Mouse (Mus musculus) erythroblast, adult 5-6 weeks (primary cell): ENCODE data around the gene Gm35549. TPM values are rescaled to one million over a fixed set of nuclear protein-coding genes. Genes with fewer than 3 reads are reported as not detected.
A peak's percentile ranks its signal among the peaks of the same experiment; 100 is the strongest.
"Not testable (repeated sequence)": the region's sequence is repeated elsewhere in the genome, so short reads cannot be mapped to it uniquely, and the experiment has no call there.

Experiments
- ATAC-seq: replicated peaks from 2 replicates; pipeline ENCODE4 v1.8.0; 2016; ENCODE audit warnings: moderate number of reproducible peaks, mild to moderate bottlenecking, moderate TSS enrichment, inconsistent platforms; ENCODE audit not compliant: poor library complexity, low FRiP score, severe bottlenecking
- total RNA-seq, 2 experiments: library from RNA; stranded (forward) in 1 of 2; stranded (reverse) in 1 of 2; fragments of 150-400 nt in 1 of 2; fragments of 200-764, 138-1000 nt in 1 of 2; gene quantifications; 2 replicates each; pipeline versions ENCODE4 v1.2.3 to v1.2.4; 2015 to 2017; ENCODE audit warnings: low replicate concordance in 2 of 2

Gm35549 gene
- total RNA-seq (2015; ENCODE audit: low replicate concordance) (not detected in 2 replicates), total RNA-seq (2017; ENCODE audit: low replicate concordance) (not detected in 2 replicates)

DNA sequence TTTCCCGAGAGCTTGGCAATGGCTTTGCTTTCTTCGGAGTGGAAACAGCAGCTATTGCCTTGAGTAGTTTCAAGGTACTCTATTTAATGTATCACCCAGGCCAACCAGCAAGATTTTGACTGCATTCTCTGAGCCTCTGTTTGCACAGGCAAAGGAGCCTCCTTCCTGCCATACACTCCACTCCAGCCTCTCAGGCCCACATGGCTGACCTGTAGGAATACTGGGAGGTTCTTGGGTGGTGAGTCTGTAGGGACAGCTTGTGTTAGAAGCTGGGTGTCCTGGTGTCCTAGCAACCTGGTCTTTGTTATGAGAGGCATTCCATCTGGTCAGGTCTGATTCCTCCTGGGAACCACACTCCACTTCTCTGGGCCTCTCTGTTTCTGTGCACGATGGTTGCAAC lies at the start of gene Gm35549:
Gm35549 (minus strand) TSS at position 276 of the 400 bp plus-strand sequence.
- no peak for ATAC-seq

DNA sequence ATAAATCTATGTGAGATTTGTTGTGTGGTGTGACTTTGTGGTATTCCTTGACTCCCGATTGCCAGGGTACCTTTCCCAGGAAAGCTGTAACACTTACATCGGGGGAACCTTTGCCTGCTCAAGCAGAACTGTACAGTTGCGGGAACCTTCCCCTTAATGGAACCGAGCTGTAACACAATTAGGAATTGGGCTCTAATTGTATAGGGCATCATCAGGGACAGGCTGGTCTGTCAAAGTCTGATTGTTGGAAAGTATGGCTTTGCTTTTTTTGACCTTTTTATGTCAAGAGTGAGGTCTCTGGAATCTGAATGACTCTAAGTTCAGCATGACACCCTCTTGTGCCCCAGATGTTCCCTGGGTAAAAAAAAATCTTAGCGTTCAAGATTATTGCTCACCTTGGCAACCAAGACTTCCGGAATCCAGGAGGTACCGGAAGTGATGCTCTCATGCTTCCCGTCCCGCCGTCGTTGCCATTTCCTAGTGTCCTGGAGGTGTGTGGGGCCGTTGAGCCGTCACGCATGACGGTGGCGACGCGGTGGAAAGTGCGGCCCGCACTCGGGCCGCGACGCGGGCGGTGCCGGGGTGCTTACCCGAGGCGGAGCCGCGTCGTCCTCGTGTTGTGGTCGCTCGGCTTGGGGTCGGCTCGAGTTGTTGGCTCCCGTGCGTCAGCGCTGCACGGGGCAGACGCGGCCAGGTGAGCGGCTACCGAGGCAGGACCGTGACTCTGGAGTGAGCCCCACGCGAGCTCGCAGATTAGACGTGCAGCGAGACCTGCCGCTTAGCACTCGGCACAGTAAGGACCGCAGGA lies 42.7 kb upstream of the Gm35549 start:
- ATAC-seq: peak; percentile 69; the same call in 1 of the 2 replicates

GRCm38 (mm10) chr9:122885385-122885784 lies 41.5 kb upstream of the Gm35549 start, which contains the start of gene Zkscan7:
TSS of gene Zkscan7 (plus strand) at chr9:122885685.
- no peak for ATAC-seq

- ATAC-seq: no peak
These were observed 31.3 kb upstream of the Gm35549 start for GRCm38 (mm10) chr9:122875145-122875544.

- ATAC-seq: no peak
These were observed 30.8 kb upstream of the Gm35549 start for GRCm38 (mm10) chr9:122874653-122875052.

GRCm38 (mm10) chr9:122872595-122872994 lies 28.8 kb upstream of the Gm35549 start:
- no peak for ATAC-seq

GRCm38 (mm10) chr9:122866192-122866591 lies 22.4 kb upstream of the Gm35549 start:
- no peak for ATAC-seq

GRCm38 (mm10) chr9:122865697-122866166 lies 21.9 kb upstream of the Gm35549 start, which contains the start of gene Zfp445:
TSS of gene Zfp445 (minus strand) at chr9:122866006.
- ATAC-seq: peak; percentile 95

DNA sequence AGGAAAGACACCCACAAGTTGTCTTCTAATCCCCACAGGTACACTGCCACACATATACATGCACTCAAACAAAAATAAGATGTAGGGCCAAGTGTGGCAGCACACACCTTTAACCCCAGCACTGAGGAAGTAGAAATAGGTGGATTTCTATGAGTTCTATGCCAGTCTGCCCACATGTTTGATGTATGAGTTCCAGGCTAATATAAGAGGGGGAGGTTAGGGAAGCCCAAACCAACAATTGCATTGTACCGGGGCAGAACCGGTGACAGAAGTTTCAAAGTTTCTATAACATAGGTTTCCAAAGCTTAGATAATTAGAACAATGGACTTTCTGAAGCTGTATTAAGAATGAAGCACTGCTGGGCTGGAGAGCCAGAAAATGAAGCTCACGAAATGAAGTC lies 21.0 kb upstream of the Gm35549 start:
- ATAC-seq: 0 out of 2 replicates have a peak, but pooled peaks have one; percentile 5

GRCm38 (mm10) chr9:122863731-122864130 lies 19.9 kb upstream of the Gm35549 start:
- ATAC-seq: no peak

GRCm38 (mm10) chr9:122860752-122861151 lies 16.9 kb upstream of the Gm35549 start:
- no peak for ATAC-seq

- ATAC-seq: no peak
These were observed 12.9 kb upstream of the Gm35549 start for GRCm38 (mm10) chr9:122856716-122857115.

GRCm38 (mm10) chr9:122855617-122856016 lies 11.8 kb upstream of the Gm35549 start:
- no peak for ATAC-seq

DNA sequence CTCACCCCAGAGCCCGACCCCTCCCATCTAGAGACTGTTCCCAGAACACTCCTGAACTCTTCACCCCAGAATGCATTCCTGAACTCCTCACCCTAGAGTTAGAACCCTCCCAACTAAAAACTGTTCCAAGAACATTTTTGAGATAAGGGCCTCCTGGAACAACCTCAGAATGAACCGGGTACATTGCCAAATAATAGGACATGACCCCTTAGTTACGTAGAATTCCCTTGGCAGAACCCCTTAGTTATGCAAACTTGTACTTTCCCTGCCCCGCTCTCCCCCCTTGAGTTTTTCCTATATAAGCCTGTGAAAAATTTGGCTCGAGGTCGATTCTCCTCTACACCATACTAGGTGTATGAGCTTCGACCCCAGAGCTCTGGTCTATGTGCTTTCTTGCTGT lies 11.3 kb upstream of the Gm35549 start:
- ATAC-seq: not testable (repeated sequence)

- no peak for ATAC-seq
These were observed 10.7 kb upstream of the Gm35549 start for GRCm38 (mm10) chr9:122854526-122854925.

DNA sequence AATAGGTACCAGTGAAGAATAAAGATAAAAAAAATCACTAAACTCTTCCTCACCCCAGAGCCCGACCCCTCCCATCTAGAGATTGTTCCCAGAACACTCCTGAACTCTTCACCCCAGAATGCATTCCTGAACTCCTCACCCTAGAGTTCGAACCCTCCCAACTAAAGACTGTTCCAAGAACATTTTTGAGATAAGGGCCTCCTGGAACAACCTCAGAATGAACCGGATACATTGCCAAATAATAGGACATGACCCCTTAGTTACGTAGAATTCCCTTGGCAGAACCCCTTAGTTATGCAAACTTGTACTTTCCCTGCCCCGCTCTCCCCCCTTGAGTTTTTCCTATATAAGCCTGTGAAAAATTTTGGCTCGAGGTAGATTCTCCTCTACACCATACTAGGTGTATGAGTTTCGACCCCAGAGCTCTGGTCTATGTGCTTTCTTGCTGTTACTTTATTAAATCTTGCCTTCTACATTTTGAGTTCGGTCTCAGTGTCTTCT lies 4.0 kb upstream of the Gm35549 start:
- ATAC-seq: not testable (repeated sequence)

DNA sequence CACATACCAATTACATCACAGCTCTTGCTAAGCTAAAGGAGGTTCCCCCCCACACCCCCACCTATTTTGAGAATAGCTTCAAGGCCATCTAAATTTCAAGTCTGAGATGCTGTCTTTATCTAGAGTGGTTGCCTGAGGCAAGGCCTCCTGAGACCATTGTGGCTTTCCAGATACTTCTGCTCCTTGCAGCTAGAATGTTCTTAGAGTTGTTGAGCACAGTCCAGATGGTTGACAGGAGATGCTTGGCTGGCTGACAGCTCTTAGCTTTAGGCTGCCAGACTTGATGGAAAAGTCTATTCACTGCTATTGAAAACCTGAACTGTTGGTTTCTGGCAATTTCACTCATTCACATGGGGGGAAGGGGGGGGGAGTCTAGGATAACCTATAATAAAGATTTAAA lies 2.3 kb upstream of the Gm35549 start:
- ATAC-seq: no peak

DNA sequence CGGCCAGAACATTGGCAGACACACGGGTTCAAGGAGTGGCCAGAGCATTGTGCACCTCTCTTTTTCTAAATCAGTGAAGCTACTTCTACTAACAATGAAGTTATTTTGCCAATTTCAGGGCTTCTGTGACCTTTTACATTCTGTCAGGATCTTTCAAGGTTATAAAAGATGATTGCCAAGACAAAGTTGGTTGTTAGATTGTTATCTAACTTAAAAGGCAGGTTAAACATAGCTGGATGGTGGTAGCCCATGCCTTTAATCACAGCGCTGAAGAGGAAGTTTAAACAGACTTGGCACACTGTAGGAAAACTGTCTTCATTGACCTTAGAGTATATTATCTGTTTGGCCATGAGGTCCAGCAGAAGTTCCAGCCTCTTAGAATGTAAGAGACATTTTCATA lies 1.8 kb upstream of the Gm35549 start:
- no peak for ATAC-seq

GRCm38 (mm10) chr9:122837680-122838079 lies 6.2 kb downstream of the Gm35549 start:
- no peak for ATAC-seq

DNA sequence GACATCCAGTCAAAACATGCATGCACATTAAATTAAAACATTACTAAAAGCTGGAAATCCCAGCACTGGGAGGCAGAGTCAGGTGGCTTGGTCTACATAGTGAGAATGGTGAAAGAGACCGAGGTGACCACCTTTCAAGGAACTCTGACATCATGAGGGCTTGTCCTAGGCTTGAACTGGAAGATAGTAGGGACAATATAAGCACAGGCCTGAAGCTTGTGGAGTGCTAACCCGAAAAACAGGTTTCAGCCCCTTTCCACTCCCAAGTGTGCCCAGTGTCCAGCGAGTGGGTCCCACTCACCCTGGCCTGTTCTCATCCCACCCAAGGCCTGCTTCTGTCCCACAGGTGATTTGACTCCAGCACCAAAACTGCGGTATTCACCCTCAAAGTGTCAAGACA lies 6.6 kb downstream of the Gm35549 start:
- no peak for ATAC-seq

DNA sequence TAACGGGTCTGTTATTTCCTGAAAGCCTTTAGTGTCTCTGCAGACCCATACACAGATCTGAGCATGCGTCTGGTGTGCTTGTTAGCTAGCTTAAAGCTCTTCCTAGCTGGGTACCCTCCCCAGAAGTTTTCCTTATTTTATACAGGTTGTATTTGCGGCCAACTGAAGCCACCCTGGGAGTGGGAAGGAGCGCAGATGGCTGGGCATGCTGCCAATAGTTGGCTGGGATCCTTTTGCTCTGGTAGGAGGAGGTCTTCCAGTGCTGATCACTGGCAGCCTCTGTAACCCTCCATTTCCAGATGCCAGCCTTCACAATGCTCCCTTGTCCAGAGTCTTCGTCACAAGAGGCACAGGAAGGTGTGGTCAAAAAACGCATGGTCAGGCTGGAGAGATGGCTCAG lies 7.0 kb downstream of the Gm35549 start:
- ATAC-seq: no peak
